Mouse (Mus musculus): ENCODE data around the gene Tnnt3. TPM values are rescaled to one million over a fixed set of nuclear protein-coding genes. Genes with fewer than 3 reads are reported as not detected.

The Tnnt3 gene
- total RNA-seq, 2 experiments from 2014 or later = 0.40 to 1.2 TPM

DNA sequence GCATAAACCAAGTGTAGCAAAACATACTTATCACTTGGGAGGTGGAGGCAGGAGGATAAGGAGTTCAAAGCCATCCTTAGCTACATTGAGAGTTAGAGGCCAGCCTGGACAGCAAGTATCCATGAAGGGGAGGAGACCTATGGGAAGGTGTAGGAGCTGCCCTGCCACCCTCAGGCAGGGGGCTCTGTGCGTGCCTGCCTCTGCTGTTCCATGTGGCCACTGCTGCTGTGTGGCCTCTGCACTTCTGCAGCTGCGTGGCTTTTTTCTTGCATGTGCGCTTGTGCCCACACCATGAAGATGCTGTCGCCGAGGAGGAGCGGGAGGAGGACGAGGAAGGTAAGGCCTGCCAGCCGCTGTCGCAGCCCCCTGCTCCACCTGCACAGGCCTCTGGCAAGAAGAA, 8.8 kb downstream of the Tnnt3 start:
- DNase-seq = no peak

DNA sequence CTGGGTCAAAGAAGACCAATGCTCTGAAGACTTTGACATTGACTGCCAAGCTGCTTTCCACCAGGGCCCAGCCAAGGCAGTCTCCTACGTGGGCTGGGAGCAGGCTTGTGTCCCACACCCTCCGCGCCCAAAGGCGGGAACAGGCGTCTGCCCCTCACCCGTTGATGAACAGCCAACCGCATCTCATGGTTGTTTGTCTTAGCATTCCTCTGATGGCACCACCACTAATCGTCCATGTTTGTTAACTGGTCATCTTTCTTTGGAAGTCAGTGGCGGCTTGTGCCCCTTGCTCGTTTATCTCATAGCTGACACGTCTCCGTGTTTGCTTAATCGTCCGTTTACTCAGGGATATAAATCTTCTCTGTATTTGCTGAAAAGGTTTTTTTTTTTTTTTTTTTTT, 10.9 kb downstream of the Tnnt3 start:
- DNase-seq = no peak

DNA sequence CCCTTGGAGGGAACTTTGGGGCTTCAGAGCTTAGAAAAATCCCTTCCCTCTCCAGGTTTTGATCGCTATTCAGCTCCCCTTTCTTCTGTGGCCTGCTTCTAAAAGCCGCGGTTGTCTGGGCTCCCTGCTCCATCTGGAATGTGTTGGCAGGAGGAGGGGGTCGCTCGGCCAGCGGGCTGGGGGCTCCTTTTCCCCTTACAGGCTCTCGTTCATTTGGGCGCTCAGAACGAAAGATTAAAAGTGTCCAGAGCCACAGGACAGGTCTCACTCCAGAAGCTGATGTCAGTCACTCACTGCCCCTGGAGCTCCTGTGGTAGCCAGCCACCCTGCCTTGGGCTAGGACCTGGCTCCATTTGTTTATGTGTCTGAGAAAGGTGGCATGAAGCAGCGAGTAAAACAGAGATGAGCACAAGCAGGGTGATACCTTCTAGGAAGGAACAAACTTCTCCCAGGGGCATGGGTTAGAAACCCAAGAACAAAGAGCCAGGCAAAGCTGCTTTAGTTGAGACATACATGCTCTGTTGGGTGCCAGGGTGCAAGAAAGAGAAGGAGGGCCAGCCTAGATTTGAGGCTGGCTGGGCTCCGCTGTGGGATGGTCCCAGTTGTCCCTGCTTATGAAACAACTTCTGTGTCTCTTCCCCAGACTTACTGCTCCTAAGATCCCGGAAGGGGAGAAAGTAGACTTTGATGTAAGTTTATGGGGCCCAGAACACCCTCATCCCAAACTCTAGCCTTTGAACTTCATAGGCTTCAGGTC, 11.6 kb downstream of the Tnnt3 start:
- no peak for DNase-seq

DNA sequence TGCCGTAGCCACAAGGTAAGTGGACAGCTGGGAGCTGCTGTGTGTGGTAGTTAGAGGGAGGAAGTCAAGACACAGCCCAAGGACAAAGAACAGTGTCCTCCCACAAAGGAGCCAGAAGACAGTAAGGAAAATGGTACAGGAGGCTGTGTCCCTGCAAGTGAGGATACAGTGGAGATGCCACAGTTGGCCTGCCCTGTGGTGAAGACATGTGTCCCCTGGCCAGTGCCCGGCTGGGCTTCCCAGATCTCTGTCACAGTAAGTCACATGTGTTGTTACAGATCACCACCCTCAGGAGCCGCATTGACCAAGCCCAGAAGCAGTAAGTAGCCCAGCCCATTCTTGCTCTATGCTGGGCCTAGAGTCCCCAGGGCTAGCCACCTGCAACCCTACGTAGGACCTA, 15.4 kb downstream of the Tnnt3 start:
- DNase-seq = no peak

DNA sequence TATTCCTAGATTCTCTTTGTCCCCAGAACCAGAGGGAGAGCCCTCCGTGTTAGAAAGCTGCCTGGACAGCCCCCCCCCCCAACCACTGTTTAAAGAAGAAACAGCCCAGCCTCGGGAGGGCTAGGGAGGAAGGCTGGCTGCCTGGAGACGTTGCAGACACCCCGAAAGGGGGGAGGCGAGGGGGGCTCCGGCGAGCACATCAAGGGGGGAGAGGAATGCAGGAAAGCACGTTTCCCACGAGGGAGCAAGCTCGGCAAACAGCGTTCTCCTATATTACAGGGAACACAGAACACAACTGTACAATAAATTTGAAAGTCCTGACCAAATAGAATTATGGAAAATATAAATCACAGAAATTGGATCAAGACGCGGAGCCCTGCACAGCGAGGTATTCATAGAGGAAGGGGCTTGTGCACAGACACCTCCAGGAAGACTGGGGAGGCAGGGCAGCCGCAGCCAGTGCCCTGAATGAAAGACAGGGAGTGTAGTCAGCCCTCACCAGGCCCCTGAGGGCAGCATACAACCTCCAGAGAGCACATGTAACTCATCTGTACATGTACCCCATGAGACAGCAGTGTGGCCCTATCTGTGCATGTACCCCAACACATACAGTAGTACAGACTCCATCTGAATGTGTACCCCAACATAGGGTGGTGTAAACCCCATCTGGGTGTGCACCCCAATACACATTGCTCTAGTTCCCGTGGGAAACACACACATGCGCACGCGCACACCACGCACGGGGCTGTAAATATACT, 17.8 kb downstream of the Tnnt3 start:
- DNase-seq = no peak

DNA sequence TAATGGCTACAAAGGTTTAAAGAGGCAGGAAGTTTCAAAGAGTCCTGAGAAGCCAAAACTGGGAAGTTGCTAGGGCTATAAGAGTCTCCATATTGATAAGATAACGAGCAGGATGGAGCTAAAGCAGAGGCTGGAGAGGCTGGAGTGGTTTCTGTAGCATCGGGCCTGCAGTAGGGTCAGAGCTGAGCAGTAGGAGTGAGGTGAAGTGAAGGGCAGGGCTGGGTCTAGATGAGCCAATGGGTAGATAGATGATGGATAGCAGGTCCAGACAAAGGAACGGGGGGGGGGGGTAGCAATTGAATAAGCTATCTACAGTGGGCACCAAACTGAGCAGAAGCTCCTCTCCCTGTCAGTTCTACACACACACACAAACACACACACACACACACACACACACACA, 18.9 kb downstream of the Tnnt3 start:
- no peak for DNase-seq

DNA sequence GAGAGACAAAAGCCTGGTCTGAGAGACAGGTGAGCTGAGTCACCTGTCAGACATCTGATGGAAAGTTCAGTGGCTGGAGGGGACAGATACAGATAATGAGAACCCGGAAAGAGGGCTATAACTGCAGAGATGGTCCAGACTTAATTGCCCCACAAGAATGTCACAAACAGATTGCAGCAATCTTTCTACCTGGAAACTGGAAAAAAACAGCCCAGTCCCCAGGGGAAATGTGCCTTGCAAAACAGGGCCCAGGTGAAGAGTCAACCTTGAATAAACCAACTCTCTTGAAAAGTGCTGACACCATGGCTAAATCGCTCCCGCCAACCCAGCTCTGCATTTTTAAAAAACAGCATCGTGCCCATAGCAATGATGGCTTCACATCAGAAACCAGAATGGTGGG, 21.7 kb downstream of the Tnnt3 start:
- no peak for DNase-seq

DNA sequence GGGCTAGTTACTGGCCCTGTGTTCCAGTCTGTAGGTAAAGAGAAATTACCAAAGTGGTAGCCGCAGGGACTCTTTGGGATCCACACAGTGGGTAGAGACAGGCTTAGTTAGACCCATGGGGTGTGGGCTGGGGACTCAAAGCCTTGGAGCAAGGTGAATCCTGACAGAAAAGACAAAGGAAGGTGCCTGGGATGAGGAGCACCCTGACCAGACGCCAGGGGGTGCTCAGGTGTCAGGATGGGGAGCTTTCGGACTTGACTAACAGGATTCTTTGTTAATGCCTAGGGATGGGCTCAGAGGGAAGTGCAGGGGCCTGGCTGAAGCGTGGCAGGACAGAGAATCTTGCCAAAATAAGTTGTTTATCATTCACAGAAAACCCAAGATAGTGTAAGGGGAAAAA, 23.7 kb downstream of the Tnnt3 start:
- peak in 1 of 2 experiments; percentile 45 for DNase-seq

DNA sequence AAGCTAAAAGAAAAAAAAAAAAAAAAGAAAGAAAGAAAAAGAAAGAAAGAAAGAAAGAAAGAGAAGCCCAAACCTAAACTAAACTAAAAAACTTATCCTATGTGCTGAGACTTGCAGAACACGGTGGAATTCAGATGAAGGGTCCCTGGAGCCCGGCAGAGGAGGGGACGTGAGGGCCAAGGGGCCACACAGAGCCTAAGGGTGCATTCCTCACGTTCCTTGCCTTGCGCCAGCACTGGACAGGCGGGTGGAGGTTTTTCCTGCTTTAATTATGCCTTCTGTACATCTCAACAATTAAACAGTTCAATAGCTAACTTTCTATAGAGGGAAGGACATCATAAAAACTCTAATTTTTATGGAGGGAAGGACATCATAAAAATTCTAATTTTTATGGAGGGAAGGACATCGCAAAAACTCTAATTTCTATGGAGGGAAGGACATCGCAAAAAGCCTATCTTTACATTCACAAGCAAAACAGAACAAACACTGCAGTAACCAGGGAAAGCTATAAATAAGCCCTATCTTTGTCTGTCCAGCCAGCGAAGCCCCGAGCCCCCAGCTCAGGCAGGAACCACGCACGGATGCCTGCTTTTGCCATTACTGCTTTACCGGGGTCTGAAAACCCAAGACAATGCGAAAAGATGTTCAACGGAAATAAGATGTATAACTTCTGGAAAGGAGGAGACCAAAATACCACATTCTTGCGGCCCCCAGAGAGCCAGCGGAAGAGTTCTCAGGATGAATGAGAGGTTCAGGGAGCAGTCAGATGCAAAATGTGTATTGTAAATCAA, 24.8 kb downstream of the Tnnt3 start:
- no peak for DNase-seq

DNA sequence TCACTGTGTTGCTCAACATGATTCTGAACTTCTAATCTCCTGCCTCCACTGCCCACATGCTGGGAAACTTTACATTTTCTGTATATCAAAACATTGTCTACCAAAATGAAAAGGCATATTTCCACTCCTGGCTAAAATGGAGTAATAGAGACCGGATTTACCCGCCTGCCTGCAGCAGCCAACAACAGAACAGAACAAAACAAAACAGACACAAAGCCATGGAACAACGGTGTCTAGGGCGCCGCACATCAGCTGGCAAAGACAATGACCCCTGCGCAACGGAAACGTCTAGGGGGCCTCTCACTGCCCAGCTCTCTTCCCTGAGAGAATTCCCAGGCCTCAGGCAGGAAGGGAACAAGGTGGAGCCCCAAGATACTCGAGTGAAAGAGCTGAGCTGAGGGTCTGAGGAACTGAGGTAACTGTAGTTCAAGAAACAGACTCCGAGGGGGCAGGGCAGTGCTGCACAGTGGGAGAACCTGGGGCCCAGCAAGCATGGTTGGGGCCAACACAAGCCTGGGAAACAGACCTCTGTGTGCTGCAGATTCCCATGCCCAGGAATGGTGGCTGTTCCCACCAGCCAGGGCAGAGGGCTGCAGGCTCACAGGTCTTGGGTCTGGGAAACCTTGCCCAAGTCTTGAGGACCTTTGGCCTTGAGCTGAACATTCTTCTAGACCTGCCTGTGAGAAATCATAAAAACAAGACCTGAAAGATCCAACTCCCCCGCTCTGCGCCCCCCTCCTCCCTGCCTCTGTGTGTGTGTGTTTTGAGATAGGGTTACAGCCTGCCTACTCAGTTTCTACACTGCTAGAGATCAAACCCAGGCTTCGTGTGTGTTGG, 26.9 kb downstream of the Tnnt3 start:
- DNase-seq = no peak

DNA sequence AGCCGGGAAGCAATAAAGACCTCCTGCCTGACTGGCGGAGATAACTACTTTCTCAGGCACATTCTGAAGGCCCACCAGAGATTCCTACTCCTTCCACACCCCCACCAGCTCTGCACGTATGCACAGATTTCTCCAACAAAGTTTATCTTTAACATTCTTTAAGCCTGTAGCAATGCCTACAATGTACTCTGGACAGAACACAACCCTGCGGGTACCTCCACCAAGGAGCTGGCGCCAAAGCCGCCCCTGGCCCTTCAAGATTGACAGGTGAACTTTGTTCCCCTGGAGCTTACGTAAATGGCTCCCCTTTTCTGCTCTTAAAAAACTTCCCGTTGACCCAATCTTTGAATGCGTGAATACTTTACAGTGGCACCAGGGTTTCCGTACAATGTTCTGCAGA, 30.7 kb downstream of the Tnnt3 start:
- no peak for DNase-seq

DNA sequence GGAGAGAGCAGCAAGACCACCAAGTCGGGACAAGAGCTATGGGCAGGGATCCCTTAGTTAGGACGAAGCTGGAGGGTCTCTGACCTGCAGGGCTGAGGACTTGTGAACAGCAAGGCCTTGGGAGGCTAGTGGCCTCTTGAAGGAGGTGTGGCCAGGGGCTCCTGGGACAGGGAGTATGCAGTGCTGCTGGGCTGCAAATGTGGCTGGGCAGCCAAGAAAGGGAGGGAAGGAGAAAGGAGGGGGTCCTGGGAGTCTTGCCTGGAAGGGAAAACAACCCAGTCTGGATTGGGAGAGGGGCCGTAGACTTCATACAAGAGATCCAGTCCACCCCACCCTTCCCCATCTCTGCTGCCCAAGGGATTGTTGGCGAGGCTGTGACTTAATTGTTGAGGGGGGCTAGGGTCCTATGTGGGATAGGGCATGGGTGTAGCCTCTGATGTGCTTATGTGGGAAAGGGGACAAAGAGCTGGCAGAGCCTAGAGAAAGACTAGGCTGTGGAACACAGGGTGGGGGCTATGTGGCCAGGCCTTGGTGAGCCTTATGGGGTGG, 33.4 kb downstream of the Tnnt3 start:
- no peak for DNase-seq

DNA sequence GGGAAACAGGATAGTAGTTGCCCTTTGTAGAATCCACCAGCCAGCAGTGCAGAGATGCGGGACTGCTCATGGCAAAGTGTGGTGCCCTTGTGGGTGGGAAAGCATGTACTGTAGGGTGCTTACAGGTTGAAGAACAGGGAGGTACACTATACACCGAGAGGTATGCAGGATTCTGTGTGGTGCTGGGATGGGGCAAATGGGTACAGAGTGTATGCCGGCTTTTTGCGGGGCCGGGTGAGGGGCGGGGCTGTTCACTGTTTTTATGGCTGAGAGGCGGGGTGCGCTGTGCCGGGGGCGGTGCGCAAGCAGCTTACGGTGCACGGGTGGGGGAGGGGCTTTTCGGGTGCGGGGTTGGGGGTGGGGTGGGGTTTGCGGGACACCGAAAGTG, 34.0 kb downstream of the Tnnt3 start, which contains the start of gene Mrpl23:
Gene Mrpl23 (plus strand): TSS at position 16 of the 388 bp plus-strand sequence.
- no peak for DNase-seq

DNA sequence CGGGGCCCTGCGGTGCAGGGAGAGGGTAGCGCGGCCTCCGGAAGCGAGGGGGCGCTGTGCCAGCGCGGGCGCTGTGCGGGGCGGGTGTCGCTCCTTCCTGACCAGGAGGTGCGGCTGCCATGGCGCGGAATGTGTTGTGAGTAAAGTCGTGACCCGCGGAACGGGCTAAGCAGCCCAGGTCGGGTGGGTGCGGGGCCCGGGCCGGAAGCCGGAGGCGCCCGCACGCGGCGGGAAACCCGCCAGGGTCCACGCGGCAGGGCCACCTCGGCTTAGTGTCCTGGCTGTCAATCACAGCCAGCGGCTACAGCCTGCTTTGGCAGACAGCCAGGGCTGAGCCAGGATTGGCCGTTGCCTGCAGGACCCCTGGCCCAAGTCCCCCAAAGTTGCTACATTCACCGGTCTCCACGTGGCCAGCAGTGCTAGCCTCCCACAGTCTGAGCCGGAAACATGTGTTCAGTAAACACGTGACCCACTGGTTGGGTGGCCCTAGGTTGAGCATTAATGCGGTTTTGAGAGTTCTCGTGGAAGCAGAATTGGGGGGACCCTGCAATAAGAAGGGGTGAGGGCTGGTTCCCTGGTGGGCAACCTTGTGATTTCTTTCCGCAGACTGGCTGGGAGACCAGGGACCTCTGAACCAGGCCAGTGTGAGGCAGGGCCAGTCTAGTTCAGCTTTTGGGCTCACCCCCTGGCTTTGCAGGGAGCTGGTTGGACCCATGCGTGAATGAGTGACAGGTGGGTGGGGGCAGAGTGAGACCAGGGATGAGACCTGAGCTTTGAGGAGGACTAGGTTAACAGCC, 34.6 kb downstream of the Tnnt3 start:
- DNase-seq = peak; percentile 89 to 92

DNA sequence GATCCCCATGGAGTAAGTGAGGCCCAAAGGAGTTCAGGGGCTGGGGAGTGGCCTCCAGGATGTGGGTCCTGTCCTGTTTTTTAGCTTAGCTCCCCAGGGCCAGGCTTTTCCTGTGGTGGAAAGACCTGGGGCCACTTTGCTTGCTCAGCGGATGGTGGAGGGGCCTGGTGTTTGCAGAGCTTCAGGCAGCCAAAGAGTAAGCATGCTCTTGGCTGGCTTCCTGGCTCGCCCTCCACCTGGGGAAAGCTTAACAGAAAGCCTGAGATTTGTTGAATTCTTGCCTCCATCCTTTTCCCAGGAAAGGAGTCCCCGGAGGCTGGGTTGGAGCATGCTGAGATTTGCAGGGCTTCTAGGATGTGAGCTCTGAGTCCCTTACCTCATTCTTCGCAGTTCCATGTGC, 36.5 kb downstream of the Tnnt3 start:
- DNase-seq = no peak

DNA sequence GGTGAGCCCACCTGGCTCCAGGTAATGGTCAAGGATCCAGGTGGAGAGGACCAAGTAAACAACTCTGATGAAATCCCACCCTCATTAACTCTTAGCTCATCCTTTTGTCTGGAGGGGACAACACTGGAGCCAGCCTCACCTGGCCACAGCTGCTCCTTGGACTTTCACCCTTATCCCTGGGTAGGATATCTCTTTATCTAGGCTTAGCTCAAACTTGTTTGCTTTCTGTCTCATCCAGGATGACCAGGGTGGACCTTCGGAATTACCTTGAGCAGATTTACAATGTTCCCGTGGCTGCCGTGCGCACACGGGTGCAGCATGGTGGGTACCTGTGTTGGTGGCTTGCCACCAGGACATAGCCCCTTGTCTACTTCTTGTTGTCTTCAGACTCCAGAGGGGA, 37.2 kb downstream of the Tnnt3 start:
- no peak for DNase-seq

DNA sequence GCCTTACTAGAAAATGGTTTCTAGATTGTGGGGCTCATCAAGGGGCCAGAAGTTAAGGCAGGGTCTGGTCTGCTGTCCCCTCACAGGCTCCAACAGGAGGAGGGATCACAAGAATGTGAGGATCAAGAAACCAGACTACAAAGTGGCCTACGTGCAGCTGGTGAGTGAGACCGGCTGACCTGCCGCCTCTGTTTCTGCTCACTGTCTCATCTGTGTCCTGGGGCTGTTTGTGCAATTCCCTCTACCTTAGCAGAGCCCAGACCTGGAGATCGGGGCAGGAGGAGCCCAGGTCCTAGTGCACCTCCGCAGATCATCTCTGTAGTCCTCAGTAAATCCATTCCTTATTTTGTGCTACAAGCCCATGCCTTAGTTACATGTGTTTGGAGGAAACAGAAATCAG, 38.5 kb downstream of the Tnnt3 start:
- DNase-seq = no peak

DNA sequence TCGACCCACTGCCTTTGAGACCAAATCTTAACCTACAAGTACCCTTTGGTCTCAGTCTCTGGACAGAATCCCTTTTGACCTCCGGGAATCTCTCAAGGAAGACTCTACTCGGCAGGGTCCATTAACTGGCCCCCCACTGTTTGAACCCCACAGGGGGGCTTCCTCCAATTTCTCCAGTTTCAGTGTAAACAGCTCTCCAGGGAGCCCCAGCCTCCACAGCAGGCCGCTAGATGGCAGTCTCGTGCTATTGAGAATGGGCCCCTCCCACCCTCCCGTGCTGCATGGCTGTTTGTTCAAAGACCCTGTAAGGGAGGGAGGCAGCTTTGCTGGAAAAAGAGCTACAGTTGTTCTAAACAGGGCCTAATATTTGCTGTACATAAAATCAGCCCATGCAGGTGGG, 39.2 kb downstream of the Tnnt3 start:
- DNase-seq = peak; percentile 69 to 77

DNA sequence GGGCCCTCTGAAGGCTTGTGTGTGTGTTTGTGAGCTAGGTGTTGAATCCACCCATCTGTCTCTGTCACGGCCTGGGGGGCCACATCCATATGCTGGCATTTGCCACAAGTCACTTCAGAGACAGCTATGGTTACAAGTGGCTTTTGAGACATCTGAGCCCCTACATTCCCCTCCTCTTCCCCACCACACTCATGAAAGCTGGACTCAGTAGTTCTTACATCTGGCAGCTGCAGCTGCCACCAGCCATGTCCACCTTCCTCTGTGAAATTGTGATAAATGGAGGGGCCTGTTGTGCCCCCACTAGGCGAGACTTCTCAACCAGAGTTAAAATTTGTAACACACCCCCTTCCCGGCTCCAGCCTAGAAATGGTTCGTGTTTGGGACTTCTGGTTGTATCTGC, 39.7 kb downstream of the Tnnt3 start:
- no peak for DNase-seq

DNA sequence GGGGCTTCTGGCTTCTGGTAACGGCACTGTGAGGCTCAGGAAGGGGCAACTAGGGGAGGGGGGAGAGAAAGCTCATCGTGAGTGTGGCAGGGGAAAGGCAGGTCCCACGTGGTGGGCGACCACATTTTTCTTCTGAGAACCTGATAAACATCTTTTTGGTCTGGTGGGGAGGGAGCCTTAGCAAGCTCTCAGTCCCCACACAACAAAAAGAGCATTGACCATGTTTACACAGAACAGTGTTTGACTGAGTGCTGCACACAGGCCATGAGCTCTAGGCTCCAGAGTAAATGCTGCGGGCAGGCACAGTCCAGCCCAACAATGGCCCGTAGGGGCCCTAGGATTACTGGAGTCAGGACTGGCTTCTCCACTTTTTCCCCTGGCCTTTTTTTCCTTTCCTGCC, 40.1 kb downstream of the Tnnt3 start:
- DNase-seq = no peak

DNA sequence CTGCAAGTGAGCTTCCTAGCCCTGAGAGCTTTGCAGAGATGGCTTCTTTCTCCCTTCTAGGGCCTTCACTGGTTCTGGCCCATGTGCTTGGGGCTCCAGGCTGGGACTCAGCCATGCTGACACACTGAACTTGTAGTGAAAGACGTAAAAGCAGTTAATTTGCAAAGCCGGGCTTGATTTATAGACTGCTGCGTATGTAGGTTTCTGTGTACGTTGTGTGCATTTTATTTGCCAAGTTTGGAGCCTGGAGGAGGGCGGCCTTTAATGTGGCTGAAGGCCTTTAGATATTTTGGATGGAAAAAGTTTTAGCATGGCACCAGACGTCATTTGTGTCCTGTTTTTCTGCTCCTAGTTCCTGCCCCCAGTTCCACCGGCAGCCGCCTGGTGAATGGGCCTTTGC, 41.2 kb downstream of the Tnnt3 start:
- DNase-seq = no peak
